Mouse (Mus musculus) limb, embryonic 11.5 days (tissue): ENCODE results near the gene Lrrc49. TPM values are rescaled to one million over a fixed set of nuclear protein-coding genes. Genes with fewer than 3 reads are reported as not detected.

Source experiments
- ATAC-seq: fragments of 200-750 bp; cut with Nextera tagmentation; 2 replicates; pipeline ENCODE4 v1.8.0; 2017; ENCODE audit warnings: low read depth; ENCODE audit not compliant: insufficient number of reproducible peaks, low FRiP score, low TSS enrichment
- DNase-seq: peaks from one replicate; pipeline ENCODE4 v3.0.0-alpha.2; 2015; ENCODE audit warnings: low spot score
- H3K27ac ChIP-seq: fragments of 300-500 bp; sonication (generic); replicated peaks from 2 replicates; pipeline ENCODE4 v1.5.1; 2014; ENCODE audit warnings: low read depth, mild to moderate bottlenecking, low read length
- H3K27me3 ChIP-seq: fragments of 300-500 bp; sonication (generic); 2 replicates; pipeline ENCODE4 v1.6.1; 2014; ENCODE audit warnings: mild to moderate bottlenecking, low read length, mixed read lengths; ENCODE audit not compliant: control insufficient read depth, insufficient read depth
- H3K36me3 ChIP-seq: fragments of 300-500 bp; sonication (generic); 2 replicates; pipeline ENCODE4 v1.6.1; 2014; ENCODE audit warnings: mild to moderate bottlenecking, low read length, moderate library complexity, mixed read lengths; ENCODE audit not compliant: control insufficient read depth, insufficient read depth
- H3K4me1 ChIP-seq: fragments of 300-500 bp; sonication (generic); 2 replicates; pipeline ENCODE4 v1.6.1; 2014; ENCODE audit warnings: low read length, mixed read lengths; ENCODE audit not compliant: control insufficient read depth, insufficient read depth
- H3K4me2 ChIP-seq: fragments of 300-500 bp; sonication (generic); 2 replicates; pipeline ENCODE4 v1.6.1; 2014; ENCODE audit warnings: low read depth, mild to moderate bottlenecking, moderate library complexity; ENCODE audit not compliant: severe bottlenecking
- H3K4me3 ChIP-seq: fragments of 300-500 bp; sonication (generic); 2 replicates; pipeline ENCODE4 v1.5.1; 2014; ENCODE audit warnings: low read depth, low read length
- H3K9ac ChIP-seq: fragments of 300-500 bp; sonication (generic); 2 replicates; pipeline ENCODE4 v1.6.1; 2014; ENCODE audit warnings: mild to moderate bottlenecking, low read length
- H3K9me3 ChIP-seq: fragments of 300-500 bp; sonication (generic); 2 replicates; pipeline ENCODE4 v1.6.1; 2016; ENCODE audit warnings: low read length; ENCODE audit not compliant: control insufficient read depth
- WGBS: fragments of 180-500 bp; shearing (Covaris S2); extraction: QIAGEN DNeasy Blood & Tissue Kit; methylation state at CpG from one replicate; pipeline ENCODE4 v1.1.7; 2014; 5-methylcytosine and 5-hydroxymethylcytosine counted together
- polyA plus RNA-seq: library from polyadenylated mRNA; unstranded; fragments of >200 nt; fragmentation: Nextera tagmentation; extraction: Ambion mirVana; gene quantifications from 2 replicates; pipeline ENCODE4 v1.2.1, GENCODE M21; 2014

Gene Lrrc49
- polyA plus RNA-seq, 1 experiment from 2014 or later: 26.5 TPM

DNA sequence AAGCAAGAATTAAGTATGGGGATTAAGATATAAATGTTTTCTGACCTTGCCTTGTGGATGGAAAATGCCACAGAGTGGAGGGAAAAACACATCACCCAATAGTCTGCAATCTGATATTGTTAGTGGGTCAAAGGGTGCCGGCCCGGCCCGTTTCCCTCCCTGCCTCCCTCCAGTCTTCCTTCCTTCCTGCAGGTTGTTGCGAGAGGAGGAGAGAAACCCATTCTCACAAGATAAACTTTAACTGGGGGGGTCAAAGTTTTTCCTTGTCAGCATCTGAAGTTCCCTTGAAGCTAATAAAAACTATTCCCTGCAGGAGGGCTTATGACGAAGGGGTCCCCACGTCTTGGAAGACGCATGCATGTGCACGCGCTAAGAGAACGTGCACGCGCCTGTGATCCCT, 157.6 kb downstream of the Lrrc49 start:
- Histone ChIP-seq H3K4me1 (no peaks in the 10 kb centered on the region), H3K9ac (no peak overlapping the region), H3K36me3 (no peaks in the 10 kb centered on the region), H3K27ac (no peak overlapping the region), H3K27me3 (no peaks in the 10 kb centered on the region; the same call in 1 of the 2 replicates), H3K4me2 (no peak overlapping the region), H3K4me3 (no peak overlapping the region), H3K9me3 (no peaks in the 10 kb centered on the region)
- DNase-seq (no peak), ATAC-seq (no peak)
- WGBS: 86% methylated on average over 12 of the region's 12 CpGs

DNA sequence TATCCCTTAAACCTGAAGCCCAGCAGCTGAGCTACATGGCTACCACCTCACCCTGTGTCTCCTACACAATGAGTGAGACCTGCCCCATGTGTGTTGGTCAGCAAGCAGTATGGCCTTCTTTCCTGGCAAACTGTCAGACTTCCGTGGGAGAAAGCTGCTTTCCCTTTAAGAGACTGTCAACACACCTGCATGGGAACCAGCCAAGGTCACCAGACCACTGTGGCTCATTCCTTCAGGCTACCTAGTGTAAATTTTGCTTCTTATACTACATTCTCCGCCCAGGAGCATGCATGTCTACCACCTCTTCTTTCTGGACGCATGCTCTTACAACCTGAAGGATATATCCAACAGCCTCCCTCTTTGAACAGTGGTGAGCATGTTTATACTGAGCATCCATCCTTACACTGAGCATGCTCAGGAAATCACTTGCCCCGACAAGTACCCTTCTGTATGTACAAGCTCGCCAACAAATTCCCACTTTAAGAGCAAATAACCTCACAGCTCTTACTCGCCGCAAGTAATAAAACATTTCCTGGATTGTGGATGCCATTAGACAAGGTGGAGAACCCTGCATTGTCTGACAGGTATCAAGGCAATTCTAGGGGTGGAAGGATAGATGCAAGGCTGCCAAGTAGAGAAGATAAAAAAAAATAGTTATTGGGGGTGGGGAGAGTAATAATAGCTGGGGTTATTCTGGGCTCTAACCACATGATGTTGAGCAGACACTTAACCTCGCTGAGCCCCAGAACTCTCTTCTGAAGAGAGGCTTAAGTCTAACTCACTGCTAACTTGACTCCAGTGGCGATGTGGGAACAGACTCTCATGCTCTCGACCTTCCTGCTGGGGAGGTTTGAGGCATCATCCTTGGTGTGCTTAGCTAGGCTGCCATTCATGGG, 158.4 kb downstream of the Lrrc49 start:
- H3K4me3 ChIP-seq: no peak overlapping the region
- no peaks in the 10 kb centered on the region for H3K36me3 ChIP-seq
- 69% methylated on average over 10 of the region's 10 CpGs for WGBS
- ATAC-seq (no peak), DNase-seq (no peak)
- no peaks in the 10 kb centered on the region; the same call in 1 of the 2 replicates for H3K27me3 ChIP-seq
- no peaks in the 10 kb centered on the region for H3K4me1 ChIP-seq
- H3K4me2 ChIP-seq: no peak overlapping the region
- H3K27ac ChIP-seq: no peak overlapping the region
- no peaks in the 10 kb centered on the region for H3K9me3 ChIP-seq
- no peak overlapping the region for H3K9ac ChIP-seq

DNA sequence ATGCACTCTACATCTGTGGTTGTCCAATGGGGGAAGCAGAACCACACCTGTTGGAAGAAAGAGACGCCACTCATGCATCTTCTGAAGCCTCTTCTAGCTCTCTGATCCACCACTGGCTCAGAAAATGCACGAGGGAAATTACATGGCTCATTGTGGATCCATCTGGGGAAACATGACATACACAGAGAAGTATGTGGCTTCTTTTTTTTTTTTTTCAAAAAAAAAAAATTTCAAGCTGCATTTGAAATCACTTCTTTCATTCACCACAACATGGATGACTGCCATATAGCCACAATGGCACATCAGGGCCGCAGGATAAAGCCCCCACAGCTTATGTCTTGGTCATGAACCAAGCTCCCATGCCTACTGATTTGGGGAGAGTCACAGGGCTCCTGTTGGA, 159.7 kb downstream of the Lrrc49 start:
- no peaks in the 10 kb centered on the region for H3K36me3 ChIP-seq
- H3K27me3 ChIP-seq: no peaks in the 10 kb centered on the region; the same call in 1 of the 2 replicates
- H3K4me1 ChIP-seq: no peaks in the 10 kb centered on the region
- no peaks in the 10 kb centered on the region for H3K9me3 ChIP-seq
- H3K4me3 ChIP-seq: no peak overlapping the region
- ATAC-seq (no peak), DNase-seq (no peak)
- no peak overlapping the region for H3K27ac ChIP-seq
- WGBS: 91% methylated on average over 3 of the region's 3 CpGs
- H3K4me2 ChIP-seq: no peak overlapping the region
- no peak overlapping the region for H3K9ac ChIP-seq

DNA sequence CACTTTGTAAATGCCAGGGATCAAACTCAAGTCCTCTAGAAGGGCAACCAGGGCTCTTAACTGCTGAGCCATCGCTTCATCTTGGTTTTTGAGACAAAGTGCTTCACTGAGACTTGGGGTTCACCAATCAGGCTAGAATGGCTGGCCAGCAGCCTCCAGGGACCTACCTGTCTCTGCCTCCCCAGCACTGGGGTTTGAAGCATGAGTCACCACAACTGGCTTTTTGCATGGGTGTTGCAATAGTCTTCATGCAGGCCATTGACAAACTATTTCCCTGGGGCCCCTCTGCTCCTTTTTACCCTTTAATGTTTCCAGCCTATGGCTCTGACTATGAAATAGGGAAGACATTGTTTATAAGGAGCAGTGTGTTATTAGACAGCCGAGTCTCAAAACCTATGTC, 160.1 kb downstream of the Lrrc49 start:
- WGBS: 95% methylated on average over 2 of the region's 2 CpGs
- no peak overlapping the region for H3K27ac ChIP-seq

DNA sequence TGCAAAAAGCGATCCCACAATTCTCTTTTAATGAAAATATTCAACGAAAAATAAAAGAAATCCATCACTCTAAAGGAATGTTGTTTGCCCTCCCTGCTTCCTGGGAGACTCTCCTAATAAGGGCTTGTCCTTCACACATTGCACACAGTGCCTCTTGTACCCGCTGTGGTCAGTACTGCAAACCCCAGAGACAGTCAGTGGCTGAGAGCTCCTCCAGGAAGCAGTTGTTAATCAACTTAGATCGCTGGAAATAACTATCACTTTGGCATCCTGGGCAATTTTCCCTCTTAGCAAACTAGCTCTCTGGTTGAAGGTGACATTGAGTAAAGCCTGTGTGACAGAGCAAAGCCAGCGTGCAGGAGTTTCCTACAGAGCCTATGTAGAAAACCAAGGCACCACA, 160.9 kb downstream of the Lrrc49 start:
- DNase-seq: no peak
- Histone ChIP-seq H3K27ac (no peak overlapping the region), H3K4me1 (no peaks in the 10 kb centered on the region), H3K4me2 (no peak overlapping the region), H3K9ac (no peak overlapping the region), H3K4me3 (no peak overlapping the region), H3K27me3 (no peaks in the 10 kb centered on the region; the same call in 1 of the 2 replicates), H3K36me3 (no peaks in the 10 kb centered on the region), H3K9me3 (no peaks in the 10 kb centered on the region)
- no peak for ATAC-seq
- 69% methylated on average over 5 of the region's 5 CpGs for WGBS

More for the DNA sequence above, 160.1 kb downstream of the Lrrc49 start:
- Histone ChIP-seq H3K9ac (no peak overlapping the region), H3K36me3 (no peaks in the 10 kb centered on the region), H3K4me2 (no peak overlapping the region), H3K9me3 (no peaks in the 10 kb centered on the region), H3K4me1 (no peaks in the 10 kb centered on the region), H3K4me3 (no peak overlapping the region), H3K27me3 (no peaks in the 10 kb centered on the region; the same call in 1 of the 2 replicates)
- ATAC-seq (no peak), DNase-seq (no peak)

DNA sequence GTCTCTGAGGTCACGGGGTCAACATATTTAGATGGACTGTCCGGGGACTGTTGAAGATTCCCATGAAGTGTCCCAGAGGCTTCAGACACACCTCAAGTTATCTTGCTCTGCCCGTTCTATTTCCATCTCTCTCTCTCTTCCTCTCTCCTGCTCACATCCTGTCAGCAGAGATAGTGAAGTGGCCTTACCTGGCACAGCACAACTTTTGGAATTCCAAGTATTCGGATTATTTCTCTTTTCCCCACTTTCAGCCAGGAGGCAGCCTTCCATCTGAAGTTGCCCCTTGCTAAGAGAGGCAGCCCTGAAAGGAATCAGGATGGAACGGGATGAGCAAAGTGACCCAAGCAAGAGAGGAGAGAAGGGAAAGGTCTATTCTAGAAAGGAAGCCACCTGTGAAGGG, 161.8 kb downstream of the Lrrc49 start:
- Histone ChIP-seq H3K27ac (no peak overlapping the region), H3K4me1 (peaks cover 1% of the 10 kb centered on the region; the same call in 1 of the 2 replicates), H3K9me3 (no peaks in the 10 kb centered on the region), H3K36me3 (no peaks in the 10 kb centered on the region), H3K4me3 (no peak overlapping the region), H3K9ac (no peak overlapping the region), H3K27me3 (peaks cover 2% of the 10 kb centered on the region), H3K4me2 (no peak overlapping the region)
- ATAC-seq (no peak), DNase-seq (no peak)
- 53% methylated on average over 5 of the region's 5 CpGs for WGBS

DNA sequence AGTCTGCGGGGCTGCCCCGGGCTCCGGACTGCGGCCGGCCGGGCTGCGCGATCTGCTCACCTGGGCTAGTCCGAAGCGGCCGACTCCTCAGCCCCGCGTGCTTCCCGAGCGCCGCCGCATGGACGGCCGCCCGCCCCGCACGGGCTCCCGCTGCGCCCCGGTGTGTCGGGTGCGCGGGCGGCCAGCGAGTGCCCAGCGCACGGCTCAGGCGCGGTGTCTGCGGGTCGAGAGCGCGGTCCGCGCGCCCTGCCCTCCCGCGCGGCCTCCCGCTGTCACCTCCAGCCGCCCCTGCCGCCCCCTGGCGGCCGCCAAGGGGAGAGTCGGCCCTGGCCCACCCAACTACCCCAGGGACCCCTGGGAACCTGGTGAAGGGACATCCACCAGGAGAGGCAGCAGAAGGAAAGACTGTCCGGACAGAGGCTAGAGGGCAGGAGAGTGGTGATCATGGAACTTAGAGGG, 166.1 kb downstream of the Lrrc49 start, which contains the start of gene Thsd4:
Gene Thsd4 (minus strand): TSS at position 241 of the 459 bp plus-strand sequence.
- ATAC-seq (0 out of 2 replicates have a peak, but pooled peaks have one; percentile 67), DNase-seq (peak; percentile 79)
- Histone ChIP-seq H3K4me2 (peak within 1 kb of the TSS; percentile 86), H3K4me1 (peaks cover 26% of the 10 kb centered on the region), H3K27ac (no peak within 1 kb of the TSS), H3K9me3 (no peaks in the 10 kb centered on the region), H3K36me3 (no peaks in the 10 kb centered on the region), H3K4me3 (peak within 1 kb of the TSS; percentile 45), H3K9ac (peak within 1 kb of the TSS; percentile 65), H3K27me3 (peaks cover 13% of the 10 kb centered on the region)
- under 1% methylated on average over 40 of the region's 51 CpGs for WGBS

DNA sequence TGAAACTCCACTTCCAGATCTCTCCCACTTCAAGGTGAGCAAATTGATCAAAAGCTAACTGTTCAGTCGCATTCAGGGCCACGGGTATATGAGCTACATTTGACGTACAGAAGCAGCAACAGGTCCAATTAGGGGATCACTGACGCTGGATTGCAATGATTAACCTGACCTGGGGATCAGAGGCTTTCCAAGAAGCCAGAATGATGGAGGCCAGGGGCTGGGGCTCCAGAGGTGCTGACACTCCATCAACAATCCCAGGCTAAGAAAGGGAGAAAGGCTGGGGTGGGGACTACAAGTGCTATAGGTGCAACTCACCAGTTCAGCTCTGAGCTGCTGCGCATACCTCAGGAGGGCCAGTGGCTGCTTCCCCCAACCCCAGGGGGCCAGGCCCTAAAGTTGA, 166.8 kb downstream of the Lrrc49 start:
- H3K9me3 ChIP-seq: no peaks in the 10 kb centered on the region
- no peak overlapping the region for H3K9ac ChIP-seq
- H3K4me2 ChIP-seq: peak overlapping the region; percentile 86
- H3K27me3 ChIP-seq: peaks cover 13% of the 10 kb centered on the region
- 12% methylated on average over 5 of the region's 5 CpGs for WGBS
- no peak for ATAC-seq
- peaks cover 26% of the 10 kb centered on the region for H3K4me1 ChIP-seq
- peak; percentile 35 for DNase-seq
- H3K36me3 ChIP-seq: no peaks in the 10 kb centered on the region
- peak overlapping the region; percentile 45 for H3K4me3 ChIP-seq
- H3K27ac ChIP-seq: no peak overlapping the region
